Mouse (Mus musculus) embryo, embryonic 10.5 days (tissue): ENCODE results near the gene Gfy.

Experiments
- DNase-seq: peaks from one replicate; pipeline ENCODE4 v3.0.0-alpha.2; 2015; ENCODE audit warnings: low spot score

Gfy gene

GRCm38 (mm10) chr7:45126844-45127699, 52.3 kb downstream of the Gfy start:
- no peak for DNase-seq
